Mouse (Mus musculus): ENCODE data around the gene Tcea2. TPM values are rescaled to one million over a fixed set of nuclear protein-coding genes. Genes with fewer than 3 reads are reported as not detected.

Gene Tcea2
- 0.43 TPM for polyA plus RNA-seq (2014; fragmentation: Illumina TruSeq; extraction: RNeasy Lipid Tissue Mini Kit (QIAGEN cat#74804))

DNA sequence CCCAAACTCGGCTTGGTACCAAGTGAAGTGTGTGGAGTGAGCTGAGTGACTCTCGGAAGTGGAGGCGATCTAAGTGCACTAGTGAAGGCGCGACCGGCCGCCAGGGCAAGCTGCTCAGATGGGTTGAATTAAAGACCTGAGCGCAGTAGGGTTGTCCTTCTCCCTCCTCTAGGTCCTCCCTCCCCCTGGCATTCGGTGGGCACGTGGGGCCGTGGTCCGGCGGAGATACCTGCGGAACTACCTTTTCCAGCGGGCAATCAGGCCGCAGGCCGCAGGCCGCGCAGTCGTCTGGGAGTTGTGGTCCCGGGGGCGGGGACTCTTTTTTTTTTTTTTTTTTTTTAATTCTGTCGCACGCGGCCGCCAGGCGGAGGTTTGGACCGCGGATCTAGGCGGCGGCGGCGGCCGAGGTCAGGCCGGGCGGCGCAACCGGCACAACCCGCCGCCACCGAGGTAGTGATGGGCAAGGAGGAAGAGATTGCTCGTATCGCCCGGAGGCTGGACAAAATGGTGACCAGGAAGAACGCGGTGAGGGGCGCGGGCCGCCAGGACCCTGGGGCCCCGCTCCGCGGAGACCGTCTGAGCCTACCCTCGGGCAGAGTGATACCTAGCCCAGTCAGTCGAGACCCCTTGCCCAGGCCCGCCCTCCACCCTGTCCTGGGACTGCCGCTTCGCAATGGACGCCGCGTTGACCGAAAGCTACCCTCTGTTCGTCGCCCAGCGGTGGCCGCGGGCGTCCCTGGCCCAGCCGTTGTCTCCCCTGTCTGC is at the start of gene Tcea2:
Gene Tcea2, plus strand, starts transcription at position 360 of the 765 bp plus-strand sequence.

DNA sequence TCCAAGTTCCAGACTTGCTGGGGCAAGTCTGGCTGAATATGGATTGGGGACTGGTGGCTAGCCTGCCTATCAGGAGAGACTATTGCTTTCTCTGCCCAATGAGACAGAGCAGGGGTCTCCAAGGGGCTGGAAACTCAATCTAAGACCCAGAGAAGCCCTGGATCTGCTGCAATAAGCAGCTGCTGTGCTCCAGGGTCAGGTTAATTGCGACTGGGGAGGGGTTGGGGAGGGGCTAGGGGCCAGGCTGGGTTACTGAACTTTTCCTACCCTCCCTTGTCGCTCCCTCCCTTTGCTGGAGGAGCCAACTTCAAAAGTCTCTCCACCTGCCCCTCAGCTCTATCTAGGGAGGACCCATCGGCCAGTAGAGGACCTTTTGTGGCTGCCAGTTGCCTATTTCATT is 23.4 kb upstream of the Tcea2 start, which contains the start of gene Gm29797:
Gene Gm29797, plus strand, starts transcription at position 301 of the 400 bp plus-strand sequence.

DNA sequence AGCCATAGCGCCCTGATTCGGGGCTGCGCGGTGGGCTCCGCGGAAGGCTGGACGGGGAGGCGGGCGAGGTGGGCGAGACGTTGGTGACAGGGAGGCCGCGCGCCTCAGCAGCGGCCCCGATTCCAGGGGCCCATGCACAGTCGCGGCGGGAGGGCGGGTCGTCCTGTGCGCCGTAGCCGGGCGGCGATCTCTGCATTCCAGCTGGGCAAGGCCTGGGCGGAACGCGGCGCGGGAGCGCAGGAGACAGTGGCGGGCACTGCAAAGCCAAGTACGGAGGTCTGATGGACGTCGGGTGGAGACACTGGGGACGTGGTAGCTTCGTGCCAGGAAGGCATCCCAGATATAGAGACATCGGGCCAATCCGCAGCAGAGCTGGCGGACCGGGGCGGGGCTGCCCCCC is 8.8 kb upstream of the Tcea2 start, which contains the start of gene Sox18:
Gene Sox18, minus strand, starts transcription at position 315 of the 400 bp plus-strand sequence.

DNA sequence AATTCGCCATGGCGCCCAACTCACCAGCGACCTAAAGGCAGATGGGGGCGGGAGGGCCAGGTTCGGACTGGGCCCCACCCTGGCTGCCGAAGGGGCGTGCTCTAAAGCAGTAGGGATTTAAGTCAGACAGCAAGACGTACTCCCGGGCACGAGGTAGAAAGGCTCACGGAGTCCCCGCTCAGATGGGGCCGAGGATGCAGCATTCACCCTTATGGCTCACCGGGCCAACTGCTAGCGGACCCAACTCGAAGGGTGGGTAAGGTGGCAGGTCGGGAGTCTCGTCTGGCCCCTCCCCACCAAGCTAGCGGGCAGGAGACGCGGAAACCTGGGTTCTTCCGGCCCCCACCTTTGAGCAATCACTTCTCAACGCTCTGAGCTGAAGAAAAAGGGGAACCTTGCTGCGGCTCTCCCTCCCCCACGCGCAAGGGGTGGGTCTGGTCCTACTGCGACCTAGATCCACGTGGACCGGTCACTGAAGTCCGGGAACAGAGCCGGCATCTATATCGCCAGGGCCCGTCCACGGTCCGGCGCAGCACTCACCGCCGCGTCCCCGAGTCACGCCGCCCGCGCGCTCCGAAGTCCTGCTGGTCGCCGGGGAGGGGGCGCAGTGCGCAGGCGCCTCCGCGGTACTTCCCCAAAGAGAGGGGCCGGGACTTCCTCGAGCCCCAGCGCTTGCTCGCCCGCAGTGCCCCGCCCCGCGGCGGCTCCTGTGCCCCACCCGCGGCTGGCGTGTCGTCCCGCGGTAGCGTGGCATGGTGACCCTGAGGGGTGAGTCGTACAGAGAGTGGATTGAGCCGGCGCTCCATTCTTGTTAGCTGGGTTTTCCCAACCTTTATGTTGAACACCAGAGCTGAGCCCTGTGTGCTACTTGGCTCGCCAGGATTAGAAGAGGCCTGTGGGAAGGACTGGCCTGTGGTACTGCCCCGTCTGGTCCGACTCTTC is 13.5 kb downstream of the Tcea2 start, which contains the start of gene Rgs19:
Gene Rgs19, minus strand, starts transcription at position 639 of the 942 bp plus-strand sequence.

DNA sequence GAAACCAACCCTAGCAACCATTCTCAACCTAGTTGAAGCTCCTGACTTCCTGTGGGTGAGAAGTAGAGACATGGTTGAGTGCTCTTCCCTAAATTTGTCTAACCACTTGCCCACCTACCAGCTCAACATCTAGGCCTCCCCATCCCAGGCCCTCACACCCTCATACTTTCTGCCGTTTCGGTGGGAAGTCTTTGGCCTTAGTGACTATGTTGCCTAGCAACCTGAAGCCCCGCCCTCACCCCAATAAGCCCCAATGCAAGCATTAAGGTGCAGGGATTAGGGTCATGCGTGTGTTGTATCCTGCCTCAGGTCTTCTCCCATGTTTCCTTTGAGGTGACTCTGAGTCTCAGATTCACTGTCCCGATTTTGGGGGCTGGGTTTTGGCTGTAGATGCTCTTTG is 18.1 kb downstream of the Tcea2 start, which contains the start of gene Lkaaear1:
Gene Lkaaear1, minus strand, starts transcription at position 202 of the 400 bp plus-strand sequence.

DNA sequence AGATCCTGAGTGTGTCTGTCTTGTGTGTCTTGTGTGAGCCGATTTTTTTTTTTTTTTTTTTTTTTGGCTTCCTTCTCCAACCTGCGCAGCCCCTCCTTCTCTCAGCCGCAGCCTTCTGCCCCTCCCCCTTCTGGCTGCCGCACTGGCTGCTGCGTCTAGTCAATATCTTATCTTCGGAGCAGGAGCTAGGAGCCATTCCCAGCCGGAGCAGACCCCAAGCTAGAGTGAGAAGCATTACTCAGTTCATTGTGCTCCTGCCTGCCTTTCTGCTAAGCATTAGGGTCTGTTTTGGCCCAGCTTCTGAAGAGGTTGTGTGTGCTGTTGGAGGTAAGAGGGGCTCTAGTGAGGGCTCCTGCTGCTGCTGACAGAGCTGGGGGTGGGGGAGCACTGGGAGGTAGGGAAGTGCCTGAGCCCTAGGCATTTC is 34.8 kb downstream of the Tcea2 start, which contains the start of gene Oprl1:
Gene Oprl1, plus strand, starts transcription at position 114 of the 424 bp plus-strand sequence.

Other genes with a start within 250 kb of the Tcea2 start
- gene Zbtb46, start 220.9 kb upstream of the Tcea2 start, polyA plus RNA-seq (2014; fragmentation: Illumina TruSeq; extraction: RNeasy Lipid Tissue Mini Kit (QIAGEN cat#74804)) = 11.5 TPM
- not detected for gene Abhd16b, start 187.1 kb upstream of the Tcea2 start, polyA plus RNA-seq (2014; fragmentation: Illumina TruSeq; extraction: RNeasy Lipid Tissue Mini Kit (QIAGEN cat#74804))
- 69.5 TPM for gene Tpd52l2, start 183.2 kb upstream of the Tcea2 start, polyA plus RNA-seq (2014; fragmentation: Illumina TruSeq; extraction: RNeasy Lipid Tissue Mini Kit (QIAGEN cat#74804))
- gene Dnajc5, start 159.8 kb upstream of the Tcea2 start, polyA plus RNA-seq (2014; fragmentation: Illumina TruSeq; extraction: RNeasy Lipid Tissue Mini Kit (QIAGEN cat#74804)) = 43.8 TPM
- 9.2 TPM for gene Uckl1, start 95.4 kb upstream of the Tcea2 start, polyA plus RNA-seq (2014; fragmentation: Illumina TruSeq; extraction: RNeasy Lipid Tissue Mini Kit (QIAGEN cat#74804))
- gene Prpf6, start 88.4 kb upstream of the Tcea2 start, polyA plus RNA-seq (2014; fragmentation: Illumina TruSeq; extraction: RNeasy Lipid Tissue Mini Kit (QIAGEN cat#74804)) = 55.6 TPM
- gene Zfp512b, start 87.5 kb upstream of the Tcea2 start, polyA plus RNA-seq (2014; fragmentation: Illumina TruSeq; extraction: RNeasy Lipid Tissue Mini Kit (QIAGEN cat#74804)) = 3.9 TPM
- 6.8 TPM for gene Samd10, start 81.1 kb upstream of the Tcea2 start, polyA plus RNA-seq (2014; fragmentation: Illumina TruSeq; extraction: RNeasy Lipid Tissue Mini Kit (QIAGEN cat#74804))
- not detected for gene Gm29797, start 23.3 kb upstream of the Tcea2 start, polyA plus RNA-seq (2014; fragmentation: Illumina TruSeq; extraction: RNeasy Lipid Tissue Mini Kit (QIAGEN cat#74804))
- 0.66 TPM for gene Sox18, start 8.7 kb upstream of the Tcea2 start, polyA plus RNA-seq (2014; fragmentation: Illumina TruSeq; extraction: RNeasy Lipid Tissue Mini Kit (QIAGEN cat#74804))
- gene Rgs19, start 13.7 kb downstream of the Tcea2 start, polyA plus RNA-seq (2014; fragmentation: Illumina TruSeq; extraction: RNeasy Lipid Tissue Mini Kit (QIAGEN cat#74804)) = 24.6 TPM
- gene Lkaaear1, start 18.1 kb downstream of the Tcea2 start, polyA plus RNA-seq (2014; fragmentation: Illumina TruSeq; extraction: RNeasy Lipid Tissue Mini Kit (QIAGEN cat#74804)) = not detected
- gene Oprl1, start 34.7 kb downstream of the Tcea2 start, polyA plus RNA-seq (2014; fragmentation: Illumina TruSeq; extraction: RNeasy Lipid Tissue Mini Kit (QIAGEN cat#74804)) = 0.88 TPM
- 0.11 TPM for gene Myt1, start 83.0 kb downstream of the Tcea2 start, polyA plus RNA-seq (2014; fragmentation: Illumina TruSeq; extraction: RNeasy Lipid Tissue Mini Kit (QIAGEN cat#74804))
- 190 TPM for gene Pcmtd2, start 157.5 kb downstream of the Tcea2 start, polyA plus RNA-seq (2014; fragmentation: Illumina TruSeq; extraction: RNeasy Lipid Tissue Mini Kit (QIAGEN cat#74804))
- gene Polr3k, start 184.0 kb downstream of the Tcea2 start, polyA plus RNA-seq (2014; fragmentation: Illumina TruSeq; extraction: RNeasy Lipid Tissue Mini Kit (QIAGEN cat#74804)) = 97.0 TPM

All from ovary, adult 10 weeks (tissue).